Mouse (Mus musculus) intestine, embryonic 14.5 days (tissue): ENCODE results near the gene Kirrel3. TPM values are rescaled to one million over a fixed set of nuclear protein-coding genes. Genes with fewer than 3 reads are reported as not detected.

Experiments
- ATAC-seq: fragments of 200-750 bp; cut with Nextera tagmentation; replicated peaks from 2 replicates; pipeline ENCODE4 v1.8.0; 2017; ENCODE audit warnings: low read depth, moderate number of reproducible peaks, moderate TSS enrichment, moderate library complexity; ENCODE audit not compliant: low FRiP score, low TSS enrichment
- DNase-seq: peaks from one replicate; pipeline ENCODE4 v3.0.0-alpha.2; 2018; ENCODE audit warnings: low spot score
- H3K27ac ChIP-seq: fragments of 300-500 bp; sonication (generic); 2 replicates; pipeline ENCODE4 v1.5.1; 2014; ENCODE audit warnings: low read depth, mild to moderate bottlenecking, control low read depth
- H3K27me3 ChIP-seq: fragments of 300-500 bp; sonication (generic); replicated peaks from 2 replicates; pipeline ENCODE4 v1.6.1; 2014; ENCODE audit warnings: low read length, control low read depth; ENCODE audit not compliant: control insufficient read depth, insufficient read depth
- H3K36me3 ChIP-seq: fragments of 300-500 bp; sonication (generic); 2 replicates; pipeline ENCODE4 v1.6.1; 2014; ENCODE audit warnings: low read length, control low read depth; ENCODE audit not compliant: control insufficient read depth, insufficient read depth
- H3K4me1 ChIP-seq: fragments of 300-500 bp; sonication (generic); replicated peaks from 2 replicates; pipeline ENCODE4 v1.6.1; 2014; ENCODE audit warnings: low read length, control low read depth, mixed read lengths; ENCODE audit not compliant: control insufficient read depth, insufficient read depth
- H3K4me2 ChIP-seq: fragments of 300-500 bp; sonication (generic); 2 replicates; pipeline ENCODE4 v1.6.1; 2014; ENCODE audit warnings: low read length
- H3K4me3 ChIP-seq: fragments of 300-500 bp; sonication (generic); 2 replicates; pipeline ENCODE4 v1.5.1; 2014; ENCODE audit warnings: low read depth, low read length, control low read depth, mixed read lengths
- H3K9ac ChIP-seq: fragments of 300-500 bp; sonication (generic); 2 replicates; pipeline ENCODE4 v1.6.1; 2014; ENCODE audit warnings: mild to moderate bottlenecking, low read length
- H3K9me3 ChIP-seq: fragments of 300-500 bp; sonication (generic); 2 replicates; pipeline ENCODE4 v1.6.1; 2016; ENCODE audit warnings: low read length, control low read depth; ENCODE audit not compliant: control insufficient read depth
- WGBS: fragments of 180-500 bp; shearing (Covaris S2); extraction: QIAGEN DNeasy Blood & Tissue Kit; methylation state at CpG from one replicate; pipeline ENCODE4 v1.1.7; 2014; 5-methylcytosine and 5-hydroxymethylcytosine counted together
- polyA plus RNA-seq: library from polyadenylated mRNA; unstranded; fragments of >200 nt; fragmentation: Nextera tagmentation; extraction: Ambion mirVana; gene quantifications from 2 replicates; pipeline ENCODE4 v1.2.1, GENCODE M21; 2014

The Kirrel3 gene
- polyA plus RNA-seq, 1 experiment from 2014 or later = 3.2 TPM

DNA sequence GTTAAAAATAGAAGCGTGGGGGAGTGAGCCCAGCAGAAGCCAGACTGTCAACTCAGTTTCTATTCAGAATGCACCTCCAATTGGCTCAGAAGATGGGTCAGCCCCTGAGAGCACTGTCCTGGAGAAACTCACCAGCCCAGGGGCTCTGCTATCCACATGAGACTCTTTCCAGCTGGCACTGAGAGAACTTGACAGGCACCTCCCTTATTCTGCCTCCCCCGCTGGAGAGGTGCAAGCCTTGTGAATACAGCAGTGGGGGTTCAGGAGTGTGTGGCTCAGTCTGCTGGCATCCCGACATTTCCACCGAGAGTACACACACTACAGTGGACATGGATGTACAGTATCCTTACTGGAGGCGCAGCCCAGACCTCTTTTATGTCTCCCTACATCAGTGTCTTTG, 210.0 kb downstream of the Kirrel3 start:
- ATAC-seq (no peak), DNase-seq (no peak)
- Histone ChIP-seq H3K9ac (no peak overlapping the region), H3K4me3 (no peak overlapping the region), H3K4me2 (no peak overlapping the region), H3K27ac (no peak overlapping the region), H3K9me3 (no peaks in the 10 kb centered on the region), H3K36me3 (no peaks in the 10 kb centered on the region), H3K27me3 (no peaks in the 10 kb centered on the region), H3K4me1 (no peaks in the 10 kb centered on the region)
- 72% methylated on average over 5 of the region's 5 CpGs for WGBS

GRCm38 (mm10) chr9:34703547-34704300, 218.0 kb downstream of the Kirrel3 start:
- no peak for DNase-seq
- no peak overlapping the region for H3K27ac ChIP-seq
- no peaks in the 10 kb centered on the region for H3K36me3 ChIP-seq
- ATAC-seq = no peak
- H3K9me3 ChIP-seq = no peaks in the 10 kb centered on the region
- H3K27me3 ChIP-seq = no peaks in the 10 kb centered on the region
- 83% methylated on average over 12 of the region's 12 CpGs for WGBS
- no peak overlapping the region for H3K4me3 ChIP-seq
- H3K9ac ChIP-seq = no peak overlapping the region
- H3K4me2 ChIP-seq = no peak overlapping the region
- H3K4me1 ChIP-seq = no peaks in the 10 kb centered on the region

DNA sequence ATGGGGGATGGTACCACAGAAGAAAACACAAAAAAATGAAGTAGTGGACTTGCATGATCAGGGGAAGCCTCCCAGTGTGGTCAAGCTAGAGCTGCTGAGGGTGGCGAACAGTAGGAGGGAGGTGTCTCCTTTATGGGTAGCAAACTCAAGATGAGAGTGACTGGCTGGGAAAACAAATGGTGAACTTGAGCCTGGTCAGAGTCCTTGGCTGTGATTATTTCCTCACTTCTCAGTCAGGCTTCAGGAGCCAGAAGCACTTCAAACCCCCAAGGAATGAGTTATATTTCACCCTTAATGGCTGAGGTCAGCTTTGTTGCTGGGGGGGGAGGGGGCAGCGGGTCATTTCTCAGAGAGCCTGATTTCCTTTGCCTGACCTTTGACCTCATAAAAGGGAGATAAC, 218.7 kb downstream of the Kirrel3 start:
- WGBS = 14% methylated on average over 2 of the region's 2 CpGs
- no peaks in the 10 kb centered on the region for H3K4me1 ChIP-seq
- DNase-seq (no peak), ATAC-seq (no peak)
- H3K9ac ChIP-seq = no peak overlapping the region
- H3K36me3 ChIP-seq = no peaks in the 10 kb centered on the region
- no peak overlapping the region for H3K27ac ChIP-seq
- no peak overlapping the region for H3K4me3 ChIP-seq
- no peaks in the 10 kb centered on the region for H3K27me3 ChIP-seq
- H3K4me2 ChIP-seq = no peak overlapping the region
- no peaks in the 10 kb centered on the region for H3K9me3 ChIP-seq

GRCm38 (mm10) chr9:34706350-34706873, 220.7 kb downstream of the Kirrel3 start:
- Histone ChIP-seq H3K9ac (no peak overlapping the region), H3K4me3 (no peak overlapping the region), H3K4me1 (no peaks in the 10 kb centered on the region), H3K27me3 (no peaks in the 10 kb centered on the region), H3K4me2 (no peak overlapping the region), H3K9me3 (no peaks in the 10 kb centered on the region), H3K36me3 (no peaks in the 10 kb centered on the region), H3K27ac (no peak overlapping the region)
- WGBS = 34% methylated on average over 4 of the region's 4 CpGs
- DNase-seq = no peak
- ATAC-seq = no peak

DNA sequence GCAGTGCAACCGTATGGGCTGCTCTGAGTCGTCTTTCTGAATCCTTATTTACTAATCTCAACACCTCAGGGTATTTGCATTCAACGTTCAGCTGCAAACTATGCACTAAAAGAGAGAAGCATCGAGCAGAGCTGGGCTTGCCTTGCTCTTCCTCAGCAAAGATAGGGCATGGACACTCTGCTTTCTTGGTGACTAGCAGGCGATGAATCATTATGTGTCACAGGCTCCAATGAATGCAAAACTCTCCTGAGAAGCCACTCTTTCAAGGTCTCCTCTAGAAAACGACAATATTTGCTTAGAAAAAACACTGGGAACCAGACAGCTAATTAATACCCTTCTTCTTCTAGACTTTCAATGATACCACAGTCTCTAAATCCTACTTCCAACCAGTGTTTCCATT, 223.0 kb downstream of the Kirrel3 start:
- no peak overlapping the region for H3K27ac ChIP-seq
- no peak overlapping the region for H3K9ac ChIP-seq
- no peaks in the 10 kb centered on the region for H3K36me3 ChIP-seq
- H3K27me3 ChIP-seq = no peaks in the 10 kb centered on the region
- 84% methylated on average over 6 of the region's 6 CpGs for WGBS
- H3K4me3 ChIP-seq = no peak overlapping the region
- H3K9me3 ChIP-seq = no peaks in the 10 kb centered on the region
- no peak overlapping the region for H3K4me2 ChIP-seq
- DNase-seq (no peak), ATAC-seq (no peak)
- H3K4me1 ChIP-seq = no peaks in the 10 kb centered on the region

GRCm38 (mm10) chr9:34711996-34712395, 226.3 kb downstream of the Kirrel3 start:
- Histone ChIP-seq H3K9me3 (no peaks in the 10 kb centered on the region), H3K27ac (no peak overlapping the region), H3K27me3 (peaks cover 3% of the 10 kb centered on the region; the same call in 1 of the 2 replicates), H3K9ac (no peak overlapping the region), H3K4me2 (no peak overlapping the region), H3K36me3 (no peaks in the 10 kb centered on the region), H3K4me1 (no peaks in the 10 kb centered on the region), H3K4me3 (no peak overlapping the region)
- DNase-seq = no peak
- no peak for ATAC-seq
- 34% methylated on average over 1 of the region's 1 CpGs for WGBS

DNA sequence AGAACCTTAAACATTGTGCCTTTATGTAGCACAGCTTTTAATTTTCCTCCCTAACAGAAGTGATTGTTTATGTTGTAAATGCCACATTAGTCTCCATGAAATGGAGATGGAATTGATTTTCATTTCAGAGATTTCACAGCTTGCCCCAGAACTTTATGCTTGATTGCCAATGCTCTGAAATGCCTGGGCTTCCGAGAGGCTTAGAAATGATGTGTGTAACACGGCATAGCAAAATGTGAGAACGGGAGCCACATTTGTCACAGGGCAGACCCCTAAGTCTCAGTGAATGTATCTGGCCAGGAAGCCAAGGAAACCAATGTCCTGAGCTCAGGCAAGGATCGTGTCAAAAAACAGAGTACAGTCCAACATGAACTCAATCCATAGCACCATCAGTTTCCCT, 227.3 kb downstream of the Kirrel3 start:
- Histone ChIP-seq H3K9ac (no peak overlapping the region), H3K27ac (no peak overlapping the region), H3K4me3 (no peak overlapping the region), H3K27me3 (peaks cover 3% of the 10 kb centered on the region; the same call in 1 of the 2 replicates), H3K9me3 (no peaks in the 10 kb centered on the region), H3K4me1 (no peaks in the 10 kb centered on the region), H3K36me3 (no peaks in the 10 kb centered on the region), H3K4me2 (no peak overlapping the region)
- ATAC-seq (no peak), DNase-seq (no peak)
- WGBS = 76% methylated on average over 4 of the region's 4 CpGs

GRCm38 (mm10) chr9:34713462-34713926, 227.8 kb downstream of the Kirrel3 start:
- no peak for DNase-seq
- whole genome bisulfite sequencing = 84% methylated on average over 4 of the region's 4 CpGs
- H3K4me2 ChIP-seq = no peak overlapping the region

More at GRCm38 (mm10) chr9:34713462-34713926, 227.8 kb downstream of the Kirrel3 start:
- no peak overlapping the region for H3K4me3 ChIP-seq
- no peaks in the 10 kb centered on the region for H3K9me3 ChIP-seq
- no peak overlapping the region for H3K27ac ChIP-seq
- no peaks in the 10 kb centered on the region for H3K36me3 ChIP-seq
- peaks cover 3% of the 10 kb centered on the region; the same call in 1 of the 2 replicates for H3K27me3 ChIP-seq
- no peak overlapping the region for H3K9ac ChIP-seq
- H3K4me1 ChIP-seq = no peaks in the 10 kb centered on the region
- no peak for ATAC-seq
